Mouse (Mus musculus) sigmoid colon, adult 10 weeks (tissue): ENCODE data around the gene Olfr1018. TPM values are rescaled to one million over a fixed set of nuclear protein-coding genes. Genes with fewer than 3 reads are reported as not detected.

Experiments used
- polyA plus RNA-seq: library from polyadenylated mRNA; stranded (reverse); fragments of 350-450 nt; fragmentation: Illumina TruSeq; extraction: RNeasy Lipid Tissue Mini Kit (QIAGEN cat#74804); gene quantifications from one replicate; pipeline ENCODE4 v1.2.3, GENCODE M21; 2014; ENCODE audit warnings: low read depth, low replicate concordance

Gene Olfr1018
- polyA plus RNA-seq, result not detected

GRCm38 (mm10) chr2:85818179-85818578 is at the start of gene Olfr1018:
Gene Olfr1018, plus strand, starts transcription at chr2:85818479.

GRCm38 (mm10) chr2:85772413-85772812 is 45.9 kb upstream of the Olfr1018 start, which contains the start of gene Olfr1014:
Gene Olfr1014, plus strand, starts transcription at chr2:85772713.

GRCm38 (mm10) chr2:85781717-85782116 is 36.6 kb upstream of the Olfr1018 start, which contains the start of gene Olfr1015:
Gene Olfr1015, plus strand, starts transcription at chr2:85782017.

GRCm38 (mm10) chr2:85802444-85802843 is 15.8 kb upstream of the Olfr1018 start, which contains the start of gene Olfr1016:
Gene Olfr1016, minus strand, starts transcription at chr2:85802544.

GRCm38 (mm10) chr2:85845383-85845782 is 27.1 kb downstream of the Olfr1018 start, which contains the start of gene Olfr1019:
Gene Olfr1019, minus strand, starts transcription at chr2:85845483.

GRCm38 (mm10) chr2:85846730-85847129 is 28.5 kb downstream of the Olfr1018 start, which contains the start of gene Olfr1020:
Gene Olfr1020, plus strand, starts transcription at chr2:85847030.

GRCm38 (mm10) chr2:85868294-85868693 is 50.0 kb downstream of the Olfr1018 start, which contains the start of gene Olfr1022:
Gene Olfr1022, plus strand, starts transcription at chr2:85868594.

Other genes starting within 250 kb of the Olfr1018 start
- not detected for gene Olfr996, start 239.3 kb upstream of the Olfr1018 start, polyA plus RNA-seq
- gene Olfr998, start 229.5 kb upstream of the Olfr1018 start, polyA plus RNA-seq, result not detected
- not detected for gene Olfr1000, start 206.6 kb upstream of the Olfr1018 start, polyA plus RNA-seq
- gene Olfr1002, start 167.8 kb upstream of the Olfr1018 start, polyA plus RNA-seq, result not detected
- gene Olfr154, start 154.0 kb upstream of the Olfr1018 start, polyA plus RNA-seq, result not detected
- gene Olfr1006, start 139.7 kb upstream of the Olfr1018 start, polyA plus RNA-seq, result not detected
- gene Olfr1008, start 129.0 kb upstream of the Olfr1018 start, polyA plus RNA-seq, result not detected
- not detected for gene Olfr1009, start 103.1 kb upstream of the Olfr1018 start, polyA plus RNA-seq
- gene Olfr1012, start 55.7 kb upstream of the Olfr1018 start, polyA plus RNA-seq, result not detected
- gene Olfr1013, start 51.4 kb upstream of the Olfr1018 start, polyA plus RNA-seq, result not detected
- gene Olfr1014, start 45.8 kb upstream of the Olfr1018 start, polyA plus RNA-seq, result not detected
- not detected for gene Olfr1015, start 36.5 kb upstream of the Olfr1018 start, polyA plus RNA-seq
- gene Olfr1016, start 15.9 kb upstream of the Olfr1018 start, polyA plus RNA-seq, result not detected
- not detected for gene Olfr1019, start 27.0 kb downstream of the Olfr1018 start, polyA plus RNA-seq
- gene Olfr1020, start 28.6 kb downstream of the Olfr1018 start, polyA plus RNA-seq, result not detected
- gene Olfr1022, start 50.1 kb downstream of the Olfr1018 start, polyA plus RNA-seq, result not detected
- gene Olfr1023, start 67.2 kb downstream of the Olfr1018 start, polyA plus RNA-seq, result not detected
- not detected for gene Olfr1024, start 86.6 kb downstream of the Olfr1018 start, polyA plus RNA-seq
- not detected for gene Olfr1025-ps1, start 96.7 kb downstream of the Olfr1018 start, polyA plus RNA-seq
- not detected for gene Olfr1026, start 103.1 kb downstream of the Olfr1018 start, polyA plus RNA-seq
- not detected for gene Olfr1028, start 132.0 kb downstream of the Olfr1018 start, polyA plus RNA-seq
- gene Olfr1029, start 155.4 kb downstream of the Olfr1018 start, polyA plus RNA-seq, result 0.09 TPM
- not detected for gene Olfr1030, start 160.8 kb downstream of the Olfr1018 start, polyA plus RNA-seq
- not detected for gene Olfr1031, start 171.8 kb downstream of the Olfr1018 start, polyA plus RNA-seq
- not detected for gene Olfr1032, start 187.1 kb downstream of the Olfr1018 start, polyA plus RNA-seq
- 4.1 TPM for gene Olfr1033, start 202.2 kb downstream of the Olfr1018 start, polyA plus RNA-seq
- gene Olfr1034, start 227.4 kb downstream of the Olfr1018 start, polyA plus RNA-seq, result 0.57 TPM